Mouse (Mus musculus): ENCODE measurements around the gene Fam83c.
"Not testable (repeated sequence)": the region's sequence is repeated elsewhere in the genome, so short reads cannot be mapped to it uniquely, and the experiment has no call there.

Fam83c gene

GRCm38 (mm10) chr2:155834732-155835131, at the start of gene Fam83c:
Fam83c (minus strand) TSS chr2:155834854.
- in situ Hi-C loops (cut with MboI; ENCODE audit: low sequenced_read_pairs) = no loop called here

GRCm38 (mm10) chr2:155882087-155882486, 47.4 kb upstream of the Fam83c start:
- in situ Hi-C loops (cut with MboI; ENCODE audit: low sequenced_read_pairs) = no loop called here

DNA sequence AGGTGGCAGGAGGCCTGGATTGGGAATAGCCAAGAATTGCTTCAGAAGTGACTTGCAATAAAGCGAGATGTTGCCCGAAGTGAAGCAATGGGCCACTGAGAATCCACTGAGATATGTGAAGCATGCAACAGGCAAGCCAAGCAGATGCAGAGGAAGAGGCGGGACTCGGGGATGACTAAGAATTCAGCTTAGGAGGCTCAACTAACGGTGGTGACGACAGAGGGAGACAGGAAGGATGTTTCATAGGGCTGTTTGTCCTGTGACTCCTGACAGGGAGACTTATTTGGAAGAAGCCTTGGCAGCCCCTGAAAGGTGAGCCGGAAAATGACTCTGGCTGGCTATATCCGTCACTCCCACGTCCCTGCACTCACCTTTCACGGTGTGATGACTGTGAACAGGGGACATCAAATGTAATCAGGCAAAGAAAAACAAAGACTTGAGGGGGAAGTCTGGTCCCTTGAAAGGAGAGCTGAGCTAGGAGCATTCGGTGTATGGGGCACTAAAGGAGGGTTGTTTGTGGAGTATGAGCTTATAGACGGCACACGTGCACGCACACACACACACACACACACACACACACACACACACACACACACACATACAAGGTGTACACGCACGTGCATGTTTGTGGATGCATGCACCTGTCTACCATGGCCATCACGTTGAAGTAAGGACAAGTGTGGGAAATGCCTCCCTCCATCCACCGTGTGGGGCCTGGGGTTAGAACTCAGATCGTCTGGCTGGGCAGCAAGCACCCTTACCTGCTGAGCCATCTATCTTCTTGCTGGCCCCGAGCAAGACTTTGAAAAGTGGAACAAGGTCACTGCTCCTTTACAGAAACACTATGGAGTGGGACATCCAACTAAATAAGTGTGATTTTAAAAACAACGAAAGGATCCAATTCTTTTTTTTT, 44.6 kb upstream of the Fam83c start:
- in situ Hi-C loops (cut with MboI; ENCODE audit: low sequenced_read_pairs) = no loop called here

DNA sequence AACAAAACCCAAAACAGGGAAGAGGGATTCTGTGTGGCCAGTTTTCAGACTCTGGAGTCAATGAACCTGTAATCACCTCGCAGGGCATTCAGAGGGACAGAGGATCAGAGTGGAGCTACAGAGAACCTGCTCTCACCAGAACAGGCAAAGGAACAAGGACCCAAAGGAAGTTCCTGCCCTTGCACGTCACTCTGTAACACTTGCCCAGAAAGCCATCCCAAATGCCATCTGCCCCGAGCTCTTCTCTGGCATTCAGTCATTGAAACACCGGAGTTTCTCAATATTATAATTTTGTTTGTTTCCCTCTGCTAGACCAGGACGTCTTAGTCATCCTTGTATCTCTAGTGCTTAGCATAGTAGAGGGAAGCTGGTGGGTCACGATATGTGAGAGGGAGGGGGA, 39.0 kb upstream of the Fam83c start:
- in situ Hi-C loops (cut with MboI; ENCODE audit: low sequenced_read_pairs) = no loop called here

DNA sequence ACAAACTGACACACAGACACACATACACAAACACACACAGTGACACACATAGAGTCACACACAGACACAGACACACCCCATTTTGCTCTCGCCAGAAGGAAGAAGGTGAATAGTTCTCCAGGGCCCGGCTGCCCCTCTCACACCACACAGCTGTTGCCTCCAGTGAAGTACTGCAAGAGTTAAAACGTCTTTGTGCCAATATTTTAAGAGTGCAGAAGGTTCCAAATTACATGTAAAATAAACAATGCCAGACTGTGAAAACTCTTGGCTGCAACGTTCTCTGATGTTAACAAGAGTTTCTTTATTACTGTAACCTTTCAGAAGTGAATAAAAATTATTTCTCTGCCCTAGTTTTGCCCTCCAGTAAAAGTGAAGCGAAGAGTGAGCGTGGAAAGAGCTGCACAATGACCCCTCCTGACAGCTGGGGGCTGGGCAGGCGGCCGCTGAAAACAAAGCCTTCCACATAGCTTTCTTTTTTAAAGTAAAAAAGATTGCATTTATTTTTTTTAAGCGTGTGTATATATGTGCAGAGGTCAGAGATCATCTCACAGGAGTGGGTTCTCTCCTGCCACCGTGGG, 38.4 kb upstream of the Fam83c start:
- in situ Hi-C loops (cut with MboI; ENCODE audit: low sequenced_read_pairs) = no loop called here

GRCm38 (mm10) chr2:155872486-155872885, 37.8 kb upstream of the Fam83c start:
- in situ Hi-C loops (cut with MboI; ENCODE audit: low sequenced_read_pairs) = no loop called here

DNA sequence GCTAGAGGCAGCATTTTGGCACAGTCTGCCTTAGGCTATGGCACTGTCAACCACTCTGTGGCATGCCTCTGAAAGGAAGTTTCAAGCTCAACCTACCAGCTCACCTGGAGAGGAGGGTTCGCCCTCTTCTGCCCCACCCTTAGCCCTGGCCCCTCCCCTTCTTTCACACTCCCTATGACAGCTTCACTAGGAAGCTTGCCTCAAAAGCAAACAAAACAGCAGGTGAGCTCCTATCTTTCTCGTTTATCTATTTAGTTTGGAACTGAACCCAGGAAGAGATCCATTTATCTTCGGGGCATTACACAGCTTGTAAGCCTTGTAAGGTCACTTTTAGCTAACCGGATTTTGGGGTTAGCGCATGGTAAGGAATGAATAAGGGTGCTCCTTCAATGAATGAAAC, 35.1 kb upstream of the Fam83c start:
- in situ Hi-C loops (cut with MboI; ENCODE audit: low sequenced_read_pairs) = no loop called here

- in situ Hi-C loops (cut with MboI; ENCODE audit: low sequenced_read_pairs) = no loop called here
These were observed 33.7 kb upstream of the Fam83c start for GRCm38 (mm10) chr2:155868320-155868719.

- in situ Hi-C loops (cut with MboI; ENCODE audit: low sequenced_read_pairs) = no loop called here
These were observed 28.7 kb upstream of the Fam83c start for GRCm38 (mm10) chr2:155863301-155863867.

DNA sequence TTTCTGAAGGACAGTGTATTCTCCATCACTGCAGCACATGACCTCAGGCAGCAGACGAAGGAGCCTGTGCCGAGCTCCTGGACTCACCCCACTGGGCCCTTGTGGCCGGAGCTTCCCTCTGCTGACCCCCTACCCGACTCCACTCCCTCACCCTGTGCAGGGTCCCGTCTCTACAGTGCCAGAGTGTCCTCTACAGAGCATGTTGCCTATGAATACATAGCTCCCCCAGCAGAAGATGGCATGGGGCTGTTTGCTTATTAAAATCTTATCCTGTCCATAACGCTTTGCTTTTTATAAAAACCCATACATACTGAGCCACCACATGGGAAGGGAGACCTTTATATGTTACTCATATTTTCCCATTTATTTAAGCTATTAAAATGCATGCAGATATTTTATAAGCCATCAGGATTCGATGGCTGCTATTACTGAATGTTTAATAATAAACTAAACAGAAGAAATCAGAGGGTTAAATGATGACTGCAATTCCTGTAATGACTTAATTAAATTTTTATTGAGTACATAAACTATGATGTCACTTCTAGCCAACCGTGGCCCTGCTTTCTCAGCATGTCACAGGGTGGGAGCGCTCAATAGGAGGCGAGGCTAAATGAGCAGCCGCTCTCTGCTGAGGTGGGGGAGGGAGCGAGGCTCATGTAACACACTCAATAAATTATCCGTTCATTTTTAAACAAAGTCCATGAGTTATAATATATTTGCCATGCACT, 28.1 kb upstream of the Fam83c start:
- in situ Hi-C loops (cut with MboI; ENCODE audit: low sequenced_read_pairs) = no loop called here

DNA sequence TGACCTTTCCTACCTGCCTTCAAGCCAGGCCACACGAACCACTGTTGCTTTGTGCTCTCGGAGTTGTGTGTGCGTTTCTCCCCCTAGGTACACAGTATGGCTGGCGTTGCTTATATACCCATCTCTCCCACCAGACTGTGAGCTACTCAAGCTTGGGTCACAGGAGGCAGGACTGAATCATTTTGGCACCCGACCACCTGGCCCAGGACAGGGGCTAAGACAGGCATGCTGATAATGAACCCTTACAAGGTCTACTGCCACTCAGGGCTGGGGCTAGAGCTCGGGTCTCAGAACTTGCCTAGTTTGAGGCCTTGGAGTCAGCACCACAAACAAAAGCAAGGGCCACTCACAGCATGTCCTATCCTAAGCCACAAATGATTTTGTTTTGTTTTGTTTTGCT, 26.9 kb upstream of the Fam83c start:
- in situ Hi-C loops (cut with MboI; ENCODE audit: low sequenced_read_pairs) = no loop called here

DNA sequence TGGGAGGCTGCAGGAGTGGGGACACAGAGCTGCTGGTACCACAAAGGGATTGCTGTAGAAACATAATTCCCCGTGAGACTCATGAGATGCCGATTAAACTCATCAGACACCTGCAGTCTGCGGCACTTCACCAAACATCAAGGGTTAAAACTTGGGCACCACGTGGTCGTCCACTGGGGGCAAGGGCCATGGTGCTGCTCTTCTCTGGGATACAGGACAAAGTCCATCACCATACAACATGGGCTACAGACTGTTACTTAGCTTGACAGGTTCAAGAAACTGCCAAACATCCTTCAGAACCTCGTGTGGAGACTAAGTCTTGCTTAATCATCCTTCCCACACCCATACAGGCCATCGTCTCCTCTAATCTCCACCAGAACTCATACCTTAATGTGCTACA, 25.4 kb upstream of the Fam83c start:
- in situ Hi-C loops (cut with MboI; ENCODE audit: low sequenced_read_pairs) = no loop called here

DNA sequence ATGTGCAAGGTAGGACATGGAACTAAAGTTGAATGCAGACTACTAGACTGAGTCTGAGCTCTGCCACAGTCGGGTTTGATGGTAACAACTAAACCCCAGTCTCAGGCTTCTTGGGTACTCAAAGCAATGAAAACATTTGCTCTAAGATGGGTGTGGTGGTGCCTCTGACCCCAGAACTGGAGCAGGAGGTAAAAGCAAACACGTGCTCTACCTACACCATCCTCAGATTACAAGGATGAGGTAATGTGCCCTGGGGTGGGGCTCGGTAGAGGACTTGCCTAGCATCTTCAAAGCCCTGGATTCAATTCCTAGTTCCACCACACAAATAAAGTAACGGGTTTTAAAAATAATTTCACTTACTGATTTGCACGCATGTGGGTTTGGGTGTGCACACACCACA, 17.9 kb upstream of the Fam83c start:
- in situ Hi-C loops (cut with MboI; ENCODE audit: low sequenced_read_pairs) = loop anchor here (5.0 kb wide), 1 partner anchor 95 kb away; the partner anchor contains the start of gene Gdf5

- in situ Hi-C loops (cut with MboI; ENCODE audit: low sequenced_read_pairs) = loop anchor here (5.0 kb wide), 1 partner anchor 97 kb away; the partner anchor contains the start of gene Gdf5
These were observed 15.5 kb upstream of the Fam83c start for GRCm38 (mm10) chr2:155850120-155850519.

DNA sequence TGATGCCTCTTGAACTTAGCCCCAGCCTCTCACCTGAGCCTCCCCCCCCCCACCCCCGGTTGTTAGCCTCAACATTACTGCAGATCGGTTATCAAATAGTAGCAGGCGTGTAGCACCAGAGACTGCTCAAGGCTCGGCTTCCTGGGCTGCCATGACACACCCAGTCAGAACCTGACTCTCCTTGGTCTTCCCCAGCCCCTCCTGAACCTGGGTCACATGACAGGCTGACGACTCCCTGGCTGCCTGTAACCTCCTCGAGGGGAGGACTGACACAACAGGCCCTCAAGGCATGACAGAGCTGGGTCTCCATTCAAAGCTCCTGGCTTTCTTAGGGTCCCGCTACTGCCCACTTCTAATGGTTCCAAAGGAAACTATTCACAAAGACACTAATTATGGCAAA, 14.8 kb upstream of the Fam83c start:
- in situ Hi-C loops (cut with MboI; ENCODE audit: low sequenced_read_pairs) = no loop called here

GRCm38 (mm10) chr2:155848291-155848690, 13.6 kb upstream of the Fam83c start:
- in situ Hi-C loops (cut with MboI; ENCODE audit: low sequenced_read_pairs) = no loop called here

DNA sequence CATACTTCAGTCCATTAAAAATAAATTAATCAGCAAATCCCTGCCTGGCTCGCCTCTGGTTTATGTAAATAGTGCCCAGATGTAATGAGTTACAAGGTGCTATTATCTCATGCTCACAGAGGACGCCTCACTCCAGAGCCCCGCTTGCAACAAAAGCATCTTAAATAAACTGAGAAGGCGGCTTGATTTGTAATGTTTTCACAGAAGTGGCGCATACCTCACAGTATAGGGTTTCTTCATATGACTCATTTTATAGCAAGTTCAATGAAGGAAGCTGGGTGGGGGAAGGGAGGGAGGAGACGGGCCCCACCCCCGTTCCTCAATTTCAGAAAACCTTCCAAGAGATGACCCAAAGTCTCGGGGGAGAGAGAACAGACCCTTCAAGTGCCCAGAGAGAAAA, 12.3 kb upstream of the Fam83c start:
- in situ Hi-C loops (cut with MboI; ENCODE audit: low sequenced_read_pairs) = no loop called here

GRCm38 (mm10) chr2:155838961-155839360, 4.3 kb upstream of the Fam83c start:
- in situ Hi-C loops (cut with MboI; ENCODE audit: low sequenced_read_pairs) = no loop called here

DNA sequence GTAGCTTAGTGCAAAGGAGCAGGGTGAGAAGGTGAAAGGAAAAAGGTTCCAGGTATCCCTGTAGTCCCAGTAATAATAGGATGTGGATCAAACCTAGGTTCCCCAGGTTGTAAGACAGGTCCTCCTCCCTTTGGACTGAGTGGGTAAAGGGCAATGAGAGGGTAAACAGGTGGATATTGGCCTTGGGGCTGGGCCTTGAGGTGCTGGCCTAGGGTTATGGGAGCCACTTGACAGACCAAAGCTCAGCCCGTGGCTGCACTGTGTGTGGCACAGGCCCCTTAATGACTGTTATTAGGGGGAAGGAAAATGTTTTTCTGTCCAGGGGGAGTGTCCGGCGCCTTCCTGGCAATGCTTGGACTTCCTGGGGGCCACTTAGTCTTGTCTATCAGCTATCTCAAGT, 3.3 kb upstream of the Fam83c start:
- in situ Hi-C loops (cut with MboI; ENCODE audit: low sequenced_read_pairs) = no loop called here

- in situ Hi-C loops (cut with MboI; ENCODE audit: low sequenced_read_pairs) = not testable (repeated sequence)
These were observed 2.6 kb downstream of the Fam83c start for GRCm38 (mm10) chr2:155832087-155832486.

- in situ Hi-C loops (cut with MboI; ENCODE audit: low sequenced_read_pairs) = no loop called here
These were observed 3.4 kb downstream of the Fam83c start for GRCm38 (mm10) chr2:155831302-155831701.
